Comparison of ENCODE assay signal across 8 mouse cellular contexts in genomic region chr2:91931328-91932159, GRCm38 (mm10). TPM values are rescaled to one million over a fixed set of nuclear protein-coding genes. Genes with fewer than 3 reads are reported as not detected.
DNase-seq lines count a peak whose midpoint lies in the region; ATAC-seq lines count a peak whose summit lies in the region.

No protein-coding gene starts in this region.

- peak overlapping the region; percentile 88 for H3K4me3 ChIP-seq in hindbrain, embryonic 11.5 days (ENCODE audit: low read depth, low read length)
- H3K4me3 ChIP-seq in liver, embryonic 13.5 days (replicated peaks) = peak overlapping the region; percentile 43

- H3K9ac ChIP-seq in hindbrain, embryonic 11.5 days (ENCODE audit: low read depth, low read length) = peak overlapping the region; percentile 99
- H3K9ac ChIP-seq in liver, embryonic 13.5 days = peak overlapping the region; percentile 53

- WGBS in hindbrain, embryonic 11.5 days = 2% methylated on average over 40 of the region's 50 CpGs
- WGBS in liver, embryonic 13.5 days (ENCODE audit: insufficient replicate concordance) = 10% methylated on average over 46 of the region's 50 CpGs

- no peaks in the 10 kb centered on the region for H3K9me3 ChIP-seq in hindbrain, embryonic 11.5 days (ENCODE audit: control insufficient read depth, low read length)
- no peaks in the 10 kb centered on the region for H3K9me3 ChIP-seq in liver, embryonic 13.5 days (replicated peaks)

- H3K36me3 ChIP-seq in hindbrain, embryonic 11.5 days (ENCODE audit: control insufficient read depth, insufficient read depth, low read length) = no peaks in the 10 kb centered on the region
- H3K36me3 ChIP-seq in liver, embryonic 13.5 days = peaks cover 39% of the 10 kb centered on the region

- peak; percentile 48 for DNase-seq in adrenal gland, postnatal 10 days
- no peak for DNase-seq in adrenal gland, adult 18-20 months (ENCODE audit: low spot score in 2 of 2)
- peak; percentile 51 for DNase-seq in thymus, postnatal 4 days
- DNase-seq in thymus, postnatal 14 days = no peak
- peak; percentile 89 for DNase-seq in hindbrain, embryonic 11.5 days (ENCODE audit: low spot score)
- no peak for DNase-seq in liver, embryonic 13.5 days
- peak; percentile 89 for DNase-seq in retina, postnatal 1 day
- DNase-seq in adrenal gland, postnatal 4 days (ENCODE audit: low spot score in 2 of 2) = no peak

- peak overlapping the region; percentile 96 for H3K27ac ChIP-seq in hindbrain, embryonic 11.5 days (ENCODE audit: low read depth, low read length)
- no peak overlapping the region for H3K27ac ChIP-seq in liver, embryonic 13.5 days

- H3K4me1 ChIP-seq in hindbrain, embryonic 11.5 days (replicated peaks; ENCODE audit: control insufficient read depth, insufficient read depth, low read length) = peaks cover 10% of the 10 kb centered on the region; the same call in 1 of the 2 replicates
- peaks cover 71% of the 10 kb centered on the region for H3K4me1 ChIP-seq in liver, embryonic 13.5 days (replicated peaks)

- peak; percentile 81 for ATAC-seq in hindbrain, embryonic 11.5 days (ENCODE audit: low FRiP score)
- peak; percentile 9; the same call in 1 of the 2 replicates for ATAC-seq in liver, embryonic 13.5 days (ENCODE audit: low read depth)

- peak overlapping the region; percentile 91 for H3K4me2 ChIP-seq in hindbrain, embryonic 11.5 days (replicated peaks; ENCODE audit: low read depth, low read length)
- peak overlapping the region; percentile 67 for H3K4me2 ChIP-seq in liver, embryonic 13.5 days

- H3K27me3 ChIP-seq in hindbrain, embryonic 11.5 days (ENCODE audit: control insufficient read depth, insufficient read depth, low read length) = no peaks in the 10 kb centered on the region
- H3K27me3 ChIP-seq in liver, embryonic 13.5 days = peaks cover 37% of the 10 kb centered on the region

RNA-seq across cellular contexts. Expression of gene Mdk, which starts 0.6 kb away (rescaled TPM):
- 10 to 100 TPM; 30.8 to 36.7 TPM for total RNA-seq in adrenal gland, postnatal 10 days (2021)
- 1 to 10 TPM; 7.2 to 7.8 TPM for total RNA-seq in adrenal gland, adult 18-20 months (2021)
- polyA plus RNA-seq in hindbrain, embryonic 11.5 days (2014; fragmentation: Nextera tagmentation; extraction: Ambion mirVana) = 960 and 984 TPM in 2 replicates
- polyA plus RNA-seq in liver, embryonic 13.5 days (2015; fragmentation: Nextera tagmentation; extraction: Ambion mirVana) = 50.1 and 52.2 TPM in 2 replicates
- 100 to 1,000 TPM in 1 of 2 experiments, 10 to 100 TPM in 1; 79.3 to 138 TPM for total RNA-seq in adrenal gland, postnatal 4 days (2021)

RNA-seq across cellular contexts. Expression of gene Chrm4, which starts 4.5 kb away (rescaled TPM):
- under 1 TPM; 0.18 to 0.27 TPM for total RNA-seq in adrenal gland, postnatal 10 days (2021)
- 1 to 10 TPM; 3.7 to 4.6 TPM for total RNA-seq in adrenal gland, adult 18-20 months (2021)
- polyA plus RNA-seq in hindbrain, embryonic 11.5 days (2014; fragmentation: Nextera tagmentation; extraction: Ambion mirVana) = 0.20 and 0.42 TPM in 2 replicates
- 0.07 and 0.09 TPM in 2 replicates for polyA plus RNA-seq in liver, embryonic 13.5 days (2015; fragmentation: Nextera tagmentation; extraction: Ambion mirVana)
- under 1 TPM; 0.34 to 0.42 TPM for total RNA-seq in adrenal gland, postnatal 4 days (2021)

RNA-seq across cellular contexts. Expression of gene Gm9821, which starts 14.0 kb away (rescaled TPM):
- total RNA-seq in adrenal gland, postnatal 10 days (2021) = not detected
- total RNA-seq in adrenal gland, adult 18-20 months (2021) = not detected
- polyA plus RNA-seq in hindbrain, embryonic 11.5 days (2014; fragmentation: Nextera tagmentation; extraction: Ambion mirVana) = 0.27 and 0.37 TPM in 2 replicates
- polyA plus RNA-seq in liver, embryonic 13.5 days (2015; fragmentation: Nextera tagmentation; extraction: Ambion mirVana) = 0.80 and 0.89 TPM in 2 replicates
- total RNA-seq in adrenal gland, postnatal 4 days (2021) = not detected

RNA-seq across cellular contexts. Expression of gene Dgkz, which starts 44.1 kb away (rescaled TPM):
- 10 to 100 TPM; 64.4 to 72.1 TPM for total RNA-seq in adrenal gland, postnatal 10 days (2021)
- 10 to 100 TPM; 38.9 to 40.3 TPM for total RNA-seq in adrenal gland, adult 18-20 months (2021)
- polyA plus RNA-seq in hindbrain, embryonic 11.5 days (2014; fragmentation: Nextera tagmentation; extraction: Ambion mirVana) = 24.1 and 28.9 TPM in 2 replicates
- polyA plus RNA-seq in liver, embryonic 13.5 days (2015; fragmentation: Nextera tagmentation; extraction: Ambion mirVana) = 24.7 and 28.0 TPM in 2 replicates
- 10 to 100 TPM; 91.3 to 98.4 TPM for total RNA-seq in adrenal gland, postnatal 4 days (2021)

Comparison
In these comparisons a context has a peak if more than half of its experiments do, and no peak if none do; other contexts are left out.
1. DNase-seq: peak in adrenal gland, postnatal 10 days (single experiment), thymus, postnatal 4 days (single experiment), hindbrain, embryonic 11.5 days (single experiment) and retina, postnatal 1 day (single experiment); none in adrenal gland, adult 18-20 months (0 of 2), thymus, postnatal 14 days (single experiment), liver, embryonic 13.5 days (single experiment) and adrenal gland, postnatal 4 days (0 of 2).